9 mouse cellular contexts compared by ENCODE assay signal in genomic region chr11:95831276-95831619, GRCm38 (mm10). TPM values are rescaled to one million over a fixed set of nuclear protein-coding genes. Genes with fewer than 3 reads are reported as not detected.
DNase-seq lines count a peak whose midpoint lies in the region; ATAC-seq and TF ChIP-seq lines count a peak whose summit lies in the region.
"Had no signal": no experiment of that assay in that cellular context is flagged by ENCODE, and none has a peak within 500 bp of the region (broad histone marks: within the 10 kb centered on the region; RNA-seq: fewer than 3 reads in every experiment).

No protein-coding gene starts in this region.

- no peak for DNase-seq in left cerebral cortex, adult 2 months (ENCODE audit: extremely low spot score in 1 of 2, low spot score in 2 of 2)
- DNase-seq in left cerebral cortex, adult 9 months (ENCODE audit: low spot score in 2 of 2): no peak
- no peak for DNase-seq in midbrain, postnatal 0 days (ENCODE audit: low spot score)
- DNase-seq in Muller cell, postnatal 12 days (ENCODE audit: inconsistent ontology term): no peak
- no peak for DNase-seq in thymus, adult 18-20 months
- DNase-seq in spleen, postnatal 4 days (ENCODE audit: low spot score in 2 of 2): no peak
- DNase-seq: cerebellum, adult 8-10 months had no signal

- no peak overlapping the region for H3K9ac ChIP-seq in embryonic facial prominence, embryonic 15.5 days
- peak overlapping the region; percentile 12 for H3K9ac ChIP-seq in intestine, embryonic 16.5 days (ENCODE audit: low read depth, low read length)
- H3K9ac ChIP-seq in midbrain, postnatal 0 days (replicated peaks; ENCODE audit: low read length, poor library complexity, severe bottlenecking): no peak overlapping the region

- peak overlapping the region; percentile 7; the same call in 1 of the 2 replicates for H3K4me3 ChIP-seq in left cerebral cortex, adult 2 months
- peak overlapping the region; percentile 33 for H3K4me3 ChIP-seq in embryonic facial prominence, embryonic 15.5 days (replicated peaks)
- peak overlapping the region; percentile 39 for H3K4me3 ChIP-seq in intestine, embryonic 16.5 days (ENCODE audit: low read length)
- peak overlapping the region; percentile 25 for H3K4me3 ChIP-seq in midbrain, postnatal 0 days (ENCODE audit: low read depth, low read length)

- TF ChIP-seq CTCF in left cerebral cortex, adult 2 months (IDR thresholded peaks at IDR 0.05): no peak
- no peak for TF ChIP-seq CTCF in midbrain, postnatal 0 days (IDR thresholded peaks at IDR 0.05)

- ATAC-seq in embryonic facial prominence, embryonic 15.5 days (ENCODE audit: insufficient number of reproducible peaks, low FRiP score, low TSS enrichment, low read depth): no peak
- ATAC-seq in intestine, embryonic 16.5 days: no peak
- no peak for ATAC-seq in midbrain, postnatal 0 days (ENCODE audit: low FRiP score)

- H3K27ac ChIP-seq in left cerebral cortex, adult 2 months: no peak overlapping the region
- no peak overlapping the region for H3K27ac ChIP-seq in embryonic facial prominence, embryonic 15.5 days (replicated peaks)
- H3K27ac ChIP-seq in intestine, embryonic 16.5 days (ENCODE audit: low read length): no peak overlapping the region
- no peak overlapping the region for H3K27ac ChIP-seq in midbrain, postnatal 0 days (ENCODE audit: low read depth, low read length)

- H3K27me3 ChIP-seq in embryonic facial prominence, embryonic 15.5 days: peaks cover 99% of the 10 kb centered on the region
- H3K27me3 ChIP-seq in intestine, embryonic 16.5 days (replicated peaks; ENCODE audit: control insufficient read depth, insufficient read depth, low read length): peaks cover 61% of the 10 kb centered on the region
- peaks cover 87% of the 10 kb centered on the region for H3K27me3 ChIP-seq in midbrain, postnatal 0 days (ENCODE audit: insufficient read depth, low read length)

- H3K4me2 ChIP-seq in embryonic facial prominence, embryonic 15.5 days (replicated peaks): peak overlapping the region; percentile 50
- peak overlapping the region; percentile 59 for H3K4me2 ChIP-seq in intestine, embryonic 16.5 days (ENCODE audit: low read depth, low read length)
- H3K4me2 ChIP-seq in midbrain, postnatal 0 days (ENCODE audit: low read depth, low read length, poor library complexity, severe bottlenecking): peak overlapping the region; percentile 43

- intact Hi-C loops in left cerebral cortex, adult 2 months (cut with DNase I): no loop called here

- no peaks in the 10 kb centered on the region for H3K36me3 ChIP-seq in embryonic facial prominence, embryonic 15.5 days
- H3K36me3 ChIP-seq in intestine, embryonic 16.5 days (ENCODE audit: control insufficient read depth, insufficient read depth, low read length): no peaks in the 10 kb centered on the region
- H3K36me3 ChIP-seq in midbrain, postnatal 0 days (ENCODE audit: insufficient read depth, low read length): no peaks in the 10 kb centered on the region

- no peaks in the 10 kb centered on the region for H3K9me3 ChIP-seq in embryonic facial prominence, embryonic 15.5 days (replicated peaks)
- no peaks in the 10 kb centered on the region for H3K9me3 ChIP-seq in intestine, embryonic 16.5 days (ENCODE audit: control insufficient read depth, low read length)
- H3K9me3 ChIP-seq in midbrain, postnatal 0 days (ENCODE audit: low read length): no peaks in the 10 kb centered on the region

- WGBS in embryonic facial prominence, embryonic 15.5 days: 3% methylated on average over 10 of the region's 10 CpGs
- WGBS in intestine, embryonic 16.5 days: 11% methylated on average over 10 of the region's 10 CpGs
- 8% methylated on average over 10 of the region's 10 CpGs for WGBS in midbrain, postnatal 0 days

- H3K4me1 ChIP-seq in embryonic facial prominence, embryonic 15.5 days: peaks cover 41% of the 10 kb centered on the region
- H3K4me1 ChIP-seq in intestine, embryonic 16.5 days (ENCODE audit: control insufficient read depth, insufficient read depth, low read length): peaks cover 39% of the 10 kb centered on the region
- H3K4me1 ChIP-seq in midbrain, postnatal 0 days (ENCODE audit: insufficient read depth, low read length): peaks cover 8% of the 10 kb centered on the region; the same call in 1 of the 2 replicates

RNA-seq across cellular contexts. Expression of gene Gngt2, which starts 5.8 kb away (rescaled TPM):
- 1 to 10 TPM; 2.3 to 3.3 TPM for total RNA-seq in left cerebral cortex, adult 2 months (2021)
- 16.8 and 20.8 TPM in 2 replicates for polyA plus RNA-seq in embryonic facial prominence, embryonic 15.5 days (2015; fragmentation: Nextera tagmentation; extraction: Ambion mirVana)
- 17.3 and 17.4 TPM in 2 replicates for polyA plus RNA-seq in intestine, embryonic 16.5 days (2015; fragmentation: Nextera tagmentation; extraction: Ambion mirVana)
- total RNA-seq in midbrain, postnatal 0 days (2014; rRNA removed): 2.9 and 3.3 TPM in 2 replicates
- polyA plus RNA-seq in midbrain, postnatal 0 days (2015; fragmentation: Nextera tagmentation; extraction: Ambion mirVana): 2.4 TPM in 2 replicates

RNA-seq across cellular contexts. Expression of gene Phospho1, which starts 6.9 kb away (rescaled TPM):
- total RNA-seq in left cerebral cortex, adult 2 months (2021): 10 to 100 TPM; 75.1 to 80.4 TPM
- polyA plus RNA-seq in embryonic facial prominence, embryonic 15.5 days (2015; fragmentation: Nextera tagmentation; extraction: Ambion mirVana): 8.3 and 9.1 TPM in 2 replicates
- polyA plus RNA-seq in intestine, embryonic 16.5 days (2015; fragmentation: Nextera tagmentation; extraction: Ambion mirVana): 0.43 and 0.51 TPM in 2 replicates
- 0.85 and 2.1 TPM in 2 replicates for total RNA-seq in midbrain, postnatal 0 days (2014; rRNA removed)
- not detected in 2 replicates for polyA plus RNA-seq in midbrain, postnatal 0 days (2015; fragmentation: Nextera tagmentation; extraction: Ambion mirVana)

RNA-seq across cellular contexts. Expression of gene Abi3, which starts 11.0 kb away (rescaled TPM):
- total RNA-seq in left cerebral cortex, adult 2 months (2021): 1 to 10 TPM; 7.6 to 9.4 TPM
- polyA plus RNA-seq in embryonic facial prominence, embryonic 15.5 days (2015; fragmentation: Nextera tagmentation; extraction: Ambion mirVana): 8.6 and 9.0 TPM in 2 replicates
- 8.7 and 10.3 TPM in 2 replicates for polyA plus RNA-seq in intestine, embryonic 16.5 days (2015; fragmentation: Nextera tagmentation; extraction: Ambion mirVana)
- 1.0 and 1.1 TPM in 2 replicates for total RNA-seq in midbrain, postnatal 0 days (2014; rRNA removed)
- 1.5 TPM in 2 replicates for polyA plus RNA-seq in midbrain, postnatal 0 days (2015; fragmentation: Nextera tagmentation; extraction: Ambion mirVana)
